Mouse (Mus musculus) kidney, embryonic 15.5 days (tissue): ENCODE results near the gene Ccdc144b. TPM values are rescaled to one million over a fixed set of nuclear protein-coding genes. Genes with fewer than 3 reads are reported as not detected.
A peak's percentile ranks its signal among the peaks of the same experiment; 100 is the strongest.

Source experiments
- ATAC-seq: fragments of 200-750 bp; cut with Nextera tagmentation; replicated peaks from 2 replicates; pipeline ENCODE4 v1.8.0; 2017; ENCODE audit warnings: moderate TSS enrichment; ENCODE audit not compliant: low FRiP score
- H3K27ac ChIP-seq: fragments of 300-500 bp; sonication (generic); 2 replicates; pipeline ENCODE4 v1.5.1; 2015; ENCODE audit warnings: mild to moderate bottlenecking, inconsistent platforms
- H3K27me3 ChIP-seq: fragments of 300-500 bp; sonication (generic); 2 replicates; pipeline ENCODE4 v1.6.1; 2015; ENCODE audit warnings: inconsistent platforms
- H3K36me3 ChIP-seq: fragments of 300-500 bp; sonication (generic); 2 replicates; pipeline ENCODE4 v1.6.1; 2015; ENCODE audit warnings: inconsistent platforms
- H3K4me1 ChIP-seq: fragments of 300-500 bp; sonication (generic); 2 replicates; pipeline ENCODE4 v1.6.1; 2015; ENCODE audit warnings: inconsistent platforms
- H3K4me2 ChIP-seq: fragments of 300-500 bp; sonication (generic); 2 replicates; pipeline ENCODE4 v1.6.1; 2015; ENCODE audit warnings: moderate library complexity, mild to moderate bottlenecking, inconsistent platforms
- H3K4me3 ChIP-seq: fragments of 300-500 bp; sonication (generic); replicated peaks from 2 replicates; pipeline ENCODE4 v1.5.1; 2015; ENCODE audit warnings: mild to moderate bottlenecking, inconsistent platforms
- H3K9ac ChIP-seq: fragments of 300-500 bp; sonication (generic); 2 replicates; pipeline ENCODE4 v1.6.1; 2015; ENCODE audit warnings: mild to moderate bottlenecking, inconsistent platforms
- H3K9me3 ChIP-seq: fragments of 300-500 bp; sonication (generic); replicated peaks from 2 replicates; pipeline ENCODE4 v1.6.1; 2016; ENCODE audit warnings: inconsistent platforms
- WGBS: fragments of 180-500 bp; shearing (Covaris S2); methylation state at CpG from one replicate; pipeline ENCODE4 v1.1.7; 2015; ENCODE audit warnings: mixed read lengths; 5-methylcytosine and 5-hydroxymethylcytosine counted together
- polyA plus RNA-seq: library from polyadenylated mRNA; unstranded; fragments of >200 nt; fragmentation: Nextera tagmentation; extraction: Ambion mirVana; gene quantifications from 2 replicates; pipeline ENCODE4 v1.2.1, GENCODE M21; 2015

Ccdc144b gene
- polyA plus RNA-seq, 1 experiment from 2014 or later, result not detected

- H3K27ac ChIP-seq, result no peak overlapping the region
- no peak overlapping the region for H3K4me3 ChIP-seq
- H3K9ac ChIP-seq, result no peak overlapping the region
- peaks cover 24% of the 10 kb centered on the region for H3K36me3 ChIP-seq
- no peaks in the 10 kb centered on the region for H3K9me3 ChIP-seq
- no peak overlapping the region for H3K4me2 ChIP-seq
- WGBS, result 92% methylated on average over 6 of the region's 6 CpGs
- ATAC-seq, result no peak
- H3K4me1 ChIP-seq, result peaks cover 18% of the 10 kb centered on the region
- peaks cover 14% of the 10 kb centered on the region; the same call in 1 of the 2 replicates for H3K27me3 ChIP-seq
Observed at GRCm38 (mm10) chr3:36067731-36068130, 14.4 kb upstream of the Ccdc144b start.

GRCm38 (mm10) chr3:36065843-36066651 lies 12.7 kb upstream of the Ccdc144b start, which contains the start of gene Acad9:
Gene Acad9 (plus strand): TSS chr3:36065979.
- Histone ChIP-seq H3K4me2 (peak within 1 kb of the TSS; percentile 74), H3K27ac (peak within 1 kb of the TSS; percentile 54), H3K27me3 (peaks cover 23% of the 10 kb centered on the region), H3K4me1 (peaks cover 18% of the 10 kb centered on the region), H3K9ac (peak within 1 kb of the TSS; percentile 78), H3K4me3 (peak within 1 kb of the TSS; percentile 76), H3K36me3 (peaks cover 20% of the 10 kb centered on the region), H3K9me3 (no peaks in the 10 kb centered on the region)
- peak; percentile 97 for ATAC-seq
- under 1% methylated on average over 49 of the region's 49 CpGs for WGBS

GRCm38 (mm10) chr3:36065166-36065565 lies 11.8 kb upstream of the Ccdc144b start:
- Histone ChIP-seq H3K9ac (no peak overlapping the region), H3K4me2 (peak overlapping the region; percentile 74), H3K27me3 (peaks cover 24% of the 10 kb centered on the region), H3K4me3 (peak overlapping the region; percentile 76), H3K9me3 (no peaks in the 10 kb centered on the region), H3K4me1 (peaks cover 18% of the 10 kb centered on the region), H3K36me3 (peaks cover 11% of the 10 kb centered on the region), H3K27ac (no peak overlapping the region)
- no peak for ATAC-seq
- 92% methylated on average over 2 of the region's 2 CpGs for WGBS

GRCm38 (mm10) chr3:36064592-36065061 lies 11.3 kb upstream of the Ccdc144b start:
- ATAC-seq, result no peak
- H3K4me1 ChIP-seq, result peaks cover 18% of the 10 kb centered on the region

GRCm38 (mm10) chr3:36060096-36060850 lies 6.9 kb upstream of the Ccdc144b start:
- ATAC-seq, result peak; percentile 43; the same call in 1 of the 2 replicates
- Histone ChIP-seq H3K9ac (no peak overlapping the region), H3K4me1 (peaks cover 2% of the 10 kb centered on the region; the same call in 1 of the 2 replicates), H3K36me3 (no peaks in the 10 kb centered on the region), H3K27ac (no peak overlapping the region), H3K9me3 (no peaks in the 10 kb centered on the region), H3K27me3 (peaks cover 25% of the 10 kb centered on the region), H3K4me2 (0 out of 2 replicates have a peak overlapping the region, but pooled peaks have one; percentile 12), H3K4me3 (no peak overlapping the region)
- 34% methylated on average over 8 of the region's 8 CpGs for WGBS

More at GRCm38 (mm10) chr3:36064592-36065061, 11.3 kb upstream of the Ccdc144b start:
- WGBS, result 95% methylated on average over 1 of the region's 1 CpGs
- Histone ChIP-seq H3K36me3 (peaks cover 7% of the 10 kb centered on the region; the same call in 1 of the 2 replicates), H3K27me3 (peaks cover 24% of the 10 kb centered on the region), H3K4me2 (no peak overlapping the region), H3K27ac (no peak overlapping the region), H3K9ac (no peak overlapping the region), H3K9me3 (no peaks in the 10 kb centered on the region), H3K4me3 (no peak overlapping the region)

- Histone ChIP-seq H3K36me3 (no peaks in the 10 kb centered on the region), H3K4me1 (no peaks in the 10 kb centered on the region), H3K4me3 (no peak overlapping the region), H3K27ac (no peak overlapping the region), H3K9me3 (no peaks in the 10 kb centered on the region), H3K9ac (no peak overlapping the region), H3K27me3 (no peaks in the 10 kb centered on the region), H3K4me2 (no peak overlapping the region)
- WGBS, result 82% methylated on average over 1 of the region's 1 CpGs
- no peak for ATAC-seq
Observed at GRCm38 (mm10) chr3:36049106-36049505, 4.2 kb downstream of the Ccdc144b start.

- Histone ChIP-seq H3K36me3 (no peaks in the 10 kb centered on the region), H3K27ac (no peak overlapping the region), H3K27me3 (no peaks in the 10 kb centered on the region), H3K9me3 (no peaks in the 10 kb centered on the region), H3K4me2 (no peak overlapping the region), H3K4me1 (no peaks in the 10 kb centered on the region), H3K9ac (no peak overlapping the region), H3K4me3 (no peak overlapping the region)
- no peak for ATAC-seq
- 74% methylated on average over 4 of the region's 4 CpGs for WGBS
Observed at GRCm38 (mm10) chr3:36045086-36045485, 8.3 kb downstream of the Ccdc144b start.

- H3K4me1 ChIP-seq, result no peaks in the 10 kb centered on the region
- H3K27ac ChIP-seq, result no peak overlapping the region
- no peak overlapping the region for H3K9ac ChIP-seq
- ATAC-seq, result no peak
- no peak overlapping the region for H3K4me3 ChIP-seq
- no peak overlapping the region for H3K4me2 ChIP-seq
- H3K36me3 ChIP-seq, result no peaks in the 10 kb centered on the region
- H3K27me3 ChIP-seq, result no peaks in the 10 kb centered on the region
- H3K9me3 ChIP-seq, result no peaks in the 10 kb centered on the region
Observed at GRCm38 (mm10) chr3:36044520-36044919, 8.8 kb downstream of the Ccdc144b start.

GRCm38 (mm10) chr3:36031740-36032510 lies 21.4 kb downstream of the Ccdc144b start:
- 62% methylated on average over 6 of the region's 6 CpGs for WGBS
- no peak overlapping the region for H3K27ac ChIP-seq
- no peaks in the 10 kb centered on the region for H3K36me3 ChIP-seq
- no peak overlapping the region for H3K4me2 ChIP-seq
- H3K4me3 ChIP-seq, result no peak overlapping the region
- no peak for ATAC-seq
- no peaks in the 10 kb centered on the region for H3K27me3 ChIP-seq
- H3K4me1 ChIP-seq, result no peaks in the 10 kb centered on the region
- no peaks in the 10 kb centered on the region for H3K9me3 ChIP-seq
- no peak overlapping the region for H3K9ac ChIP-seq

- Histone ChIP-seq H3K4me1 (no peaks in the 10 kb centered on the region), H3K27me3 (no peaks in the 10 kb centered on the region), H3K9me3 (no peaks in the 10 kb centered on the region), H3K4me3 (no peak overlapping the region), H3K9ac (no peak overlapping the region), H3K4me2 (no peak overlapping the region), H3K27ac (no peak overlapping the region), H3K36me3 (no peaks in the 10 kb centered on the region)
- ATAC-seq, result no peak
- 83% methylated on average over 4 of the region's 4 CpGs for WGBS
Observed at GRCm38 (mm10) chr3:36029993-36030392, 23.4 kb downstream of the Ccdc144b start.

- H3K27me3 ChIP-seq, result no peaks in the 10 kb centered on the region
- ATAC-seq, result no peak
- H3K4me3 ChIP-seq, result no peak overlapping the region
- no peak overlapping the region for H3K27ac ChIP-seq
- WGBS, result 84% methylated on average over 6 of the region's 6 CpGs
- no peak overlapping the region for H3K4me2 ChIP-seq
- H3K4me1 ChIP-seq, result no peaks in the 10 kb centered on the region
- no peaks in the 10 kb centered on the region for H3K36me3 ChIP-seq
- no peak overlapping the region for H3K9ac ChIP-seq
- H3K9me3 ChIP-seq, result no peaks in the 10 kb centered on the region
Observed at GRCm38 (mm10) chr3:36025732-36026131, 27.6 kb downstream of the Ccdc144b start.
